Mouse (Mus musculus) right cerebral cortex, postnatal 36 days (tissue): ENCODE data around the gene Fbxl17.

Source experiments
- DNase-seq, 2 experiments: peaks; one replicate each; pipeline ENCODE4 v3.0.0; 2022; ENCODE audit warnings: low spot score in 2 of 2, mixed read lengths in 1 of 2

The Fbxl17 gene

DNA sequence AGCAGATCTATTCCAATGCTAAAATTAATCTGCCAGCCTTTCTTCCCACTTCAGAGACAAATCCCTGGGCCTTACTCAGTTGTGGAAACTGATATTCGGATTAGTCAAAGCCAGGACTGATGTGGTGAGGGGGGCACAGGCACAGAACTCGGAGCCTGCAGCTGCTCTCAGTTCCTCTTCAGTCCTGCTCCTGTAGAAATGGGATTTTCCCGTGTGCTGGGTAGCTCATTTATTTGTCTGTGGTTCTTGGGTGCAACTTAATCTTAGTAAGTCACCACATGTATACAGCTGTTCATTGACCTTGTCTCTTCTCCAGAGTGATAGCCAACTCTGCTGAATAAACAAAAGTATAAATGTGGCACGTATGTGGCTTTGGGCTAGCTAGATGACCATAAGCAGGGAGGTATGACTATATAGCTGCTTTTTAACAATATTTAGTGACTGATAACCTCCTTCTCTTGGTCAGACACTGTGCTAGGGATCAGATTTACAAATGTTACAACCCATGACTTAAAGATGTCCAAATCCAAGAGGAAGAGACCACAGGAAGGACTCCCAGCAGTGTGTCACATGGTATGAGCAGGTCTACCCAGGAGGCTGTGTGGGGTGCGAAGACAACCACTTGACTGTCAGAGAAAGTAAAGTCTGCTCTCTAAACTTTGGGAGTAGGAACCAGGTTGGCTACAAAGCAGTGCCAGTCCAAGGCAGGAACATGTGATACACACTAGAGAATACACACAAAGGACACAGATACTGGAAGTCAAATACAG lies 331.6 kb downstream of the Fbxl17 start:
- no peak for DNase-seq

- DNase-seq, result no peak
These were observed 332.6 kb downstream of the Fbxl17 start for GRCm38 (mm10) chr17:63167248-63167647.

DNA sequence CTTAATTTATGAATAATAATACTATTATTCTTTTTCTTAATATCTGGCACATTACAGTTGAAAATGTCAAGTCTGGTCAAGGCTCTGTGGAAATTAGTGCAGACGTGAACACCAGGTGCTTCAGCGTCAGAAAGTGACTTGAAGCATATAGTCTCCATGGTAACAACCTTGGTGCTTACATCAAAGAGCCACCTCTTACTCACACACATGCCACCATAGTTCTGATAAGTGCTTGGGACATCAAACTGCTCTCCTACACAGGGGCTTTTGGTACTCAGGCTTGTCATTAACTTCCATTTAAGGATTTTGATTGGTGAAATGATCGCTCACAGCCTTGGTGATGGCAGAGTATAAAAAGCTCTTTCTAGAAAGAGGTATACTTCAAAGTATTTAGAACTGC lies 333.1 kb downstream of the Fbxl17 start:
- DNase-seq, result no peak

DNA sequence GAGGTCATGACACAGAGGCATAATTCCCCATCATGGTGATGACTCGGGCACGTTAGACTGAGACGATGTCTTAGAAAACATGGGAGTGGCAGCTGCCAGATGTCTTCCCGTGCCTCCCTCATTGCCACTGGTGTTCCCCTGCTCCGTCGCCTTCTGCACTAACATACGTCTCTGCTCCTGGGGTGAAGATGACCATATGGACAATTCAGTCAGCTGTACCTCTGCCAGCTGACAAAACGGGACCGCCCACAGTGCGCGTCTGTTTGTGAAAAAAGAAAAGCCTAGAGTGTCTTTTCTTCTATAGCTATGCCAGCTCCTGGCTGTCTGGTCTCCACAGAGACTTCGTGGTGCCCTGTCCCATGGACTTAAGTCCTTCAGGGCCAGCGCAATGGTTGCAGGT lies 334.0 kb downstream of the Fbxl17 start:
- no peak for DNase-seq

- DNase-seq, result no peak
These were observed 335.5 kb downstream of the Fbxl17 start for GRCm38 (mm10) chr17:63164289-63164688.

- no peak for DNase-seq
These were observed 337.9 kb downstream of the Fbxl17 start for GRCm38 (mm10) chr17:63161953-63162352.

GRCm38 (mm10) chr17:63159196-63159595 lies 340.6 kb downstream of the Fbxl17 start:
- no peak for DNase-seq

DNA sequence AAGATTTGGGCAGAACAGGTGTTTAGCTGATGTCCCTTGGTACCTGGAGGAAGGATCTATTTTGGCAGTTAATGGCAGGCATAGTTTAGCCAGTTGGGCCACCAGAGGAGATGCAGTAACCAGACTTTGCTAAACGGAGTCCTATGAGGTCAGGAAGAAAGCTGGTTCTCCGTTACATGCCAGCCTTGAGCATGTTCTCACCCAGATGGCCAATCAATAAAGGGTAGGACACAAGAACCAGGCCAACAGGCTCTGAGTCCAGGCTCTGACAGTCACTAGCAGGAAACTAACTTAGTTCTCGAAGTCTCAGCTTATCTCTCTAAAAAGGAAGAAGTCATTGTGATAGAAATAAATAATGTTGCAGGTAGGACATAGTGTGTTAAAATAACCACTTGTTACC lies 341.4 kb downstream of the Fbxl17 start:
- no peak for DNase-seq

DNA sequence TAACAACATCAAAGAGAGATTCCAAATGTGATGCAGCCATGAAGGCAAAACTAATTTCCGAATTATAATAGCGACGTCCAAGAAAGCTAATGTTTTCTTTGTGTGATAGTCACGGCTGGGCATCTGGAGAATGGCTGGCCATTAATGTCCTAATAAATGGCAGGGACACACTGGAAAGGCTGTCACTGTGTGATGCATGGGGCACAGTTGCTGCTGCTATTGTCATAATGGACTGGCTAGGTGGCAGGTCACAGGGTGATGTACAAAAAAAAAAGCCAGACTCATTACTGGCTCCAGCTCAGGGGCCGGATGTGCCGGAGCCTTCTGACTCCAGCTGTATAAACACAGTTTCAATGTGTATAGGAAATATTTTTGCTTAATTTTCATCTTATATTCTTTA lies 341.9 kb downstream of the Fbxl17 start:
- no peak for DNase-seq

DNA sequence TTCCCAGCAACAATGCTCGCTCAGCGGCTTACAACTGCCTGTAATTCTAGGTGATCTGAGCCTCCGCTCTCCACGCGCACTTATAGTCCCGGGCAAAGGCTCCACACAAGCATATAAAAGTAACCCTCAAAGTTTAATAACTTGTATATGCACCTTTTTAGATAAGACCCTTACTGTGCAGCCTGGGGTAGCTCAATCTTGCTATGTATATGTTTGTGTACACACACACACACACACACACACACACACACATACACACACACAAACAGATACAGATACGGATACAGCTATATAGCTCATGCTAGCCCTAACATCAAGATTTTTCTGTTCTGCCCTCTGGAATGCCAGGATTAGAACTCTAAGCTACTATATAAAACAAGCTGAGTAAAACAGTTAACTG lies 342.8 kb downstream of the Fbxl17 start:
- DNase-seq, result no peak

- DNase-seq, result no peak
These were observed 353.3 kb downstream of the Fbxl17 start for GRCm38 (mm10) chr17:63146514-63146913.

- DNase-seq, result no peak
These were observed 353.9 kb downstream of the Fbxl17 start for GRCm38 (mm10) chr17:63145751-63146491.

DNA sequence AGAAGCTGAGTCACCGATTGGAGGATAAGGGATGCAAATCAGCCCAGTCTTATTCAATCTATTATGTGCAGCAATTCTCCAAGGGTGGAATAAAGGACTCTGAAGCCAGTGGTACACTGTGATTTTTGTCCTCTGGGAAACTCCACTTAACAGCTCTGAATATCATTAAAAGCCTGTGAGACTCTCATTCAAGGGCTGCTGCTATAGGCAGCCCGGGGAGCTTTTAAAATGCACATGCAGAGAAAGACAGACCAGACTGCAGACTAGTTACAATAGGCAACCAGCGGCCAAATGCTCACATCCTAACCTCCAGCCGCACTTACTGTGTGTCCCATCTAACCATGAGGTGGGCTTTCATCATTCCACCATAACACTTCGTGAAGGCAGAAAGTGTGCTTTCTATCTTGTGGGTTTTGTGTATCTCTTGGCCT lies 354.5 kb downstream of the Fbxl17 start:
- no peak for DNase-seq

DNA sequence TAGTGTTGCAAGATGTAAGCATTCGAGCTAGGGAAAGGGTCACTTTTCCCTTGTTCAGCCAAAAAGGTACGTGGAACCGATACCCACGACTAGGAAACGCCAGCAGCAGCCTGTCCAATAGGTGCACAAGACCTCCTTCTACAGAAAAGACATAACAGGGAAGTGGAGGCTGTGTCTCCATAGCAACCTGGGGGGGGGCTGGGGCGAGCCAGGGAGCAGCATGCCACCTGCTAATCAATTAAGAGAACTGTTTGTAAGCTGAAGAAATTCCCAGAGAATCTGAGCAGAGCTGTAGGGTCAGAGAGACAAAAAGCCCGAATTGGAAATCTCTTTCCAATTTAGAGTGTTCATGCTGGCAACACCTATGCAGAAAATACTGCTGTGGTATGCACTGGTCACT lies 356.0 kb downstream of the Fbxl17 start:
- DNase-seq, result no peak

- DNase-seq, result no peak
These were observed 365.0 kb downstream of the Fbxl17 start for GRCm38 (mm10) chr17:63134805-63135204.

GRCm38 (mm10) chr17:63122427-63122826 lies 377.4 kb downstream of the Fbxl17 start:
- DNase-seq, result no peak

DNA sequence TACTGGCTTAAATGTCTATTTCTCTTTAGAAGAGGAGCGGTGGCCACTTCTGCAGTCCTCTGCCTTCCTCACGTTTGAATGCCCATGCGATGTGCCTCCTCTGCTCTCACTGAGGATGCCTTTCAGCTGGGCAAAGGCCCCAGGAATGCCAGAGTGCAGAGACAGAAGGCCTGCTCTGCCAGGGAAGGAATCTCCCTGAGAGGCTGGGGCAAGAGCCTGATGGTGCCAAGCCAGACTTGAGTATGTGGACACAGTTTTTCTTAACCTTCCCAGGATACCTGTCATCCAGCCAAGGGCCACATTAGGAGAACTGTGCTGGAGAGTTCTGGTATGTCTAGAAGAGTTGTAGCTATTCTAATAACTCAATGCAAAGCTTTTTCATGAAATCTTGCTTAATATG lies 380.1 kb downstream of the Fbxl17 start:
- DNase-seq, result no peak

- DNase-seq, result no peak
These were observed 380.7 kb downstream of the Fbxl17 start for GRCm38 (mm10) chr17:63119077-63119476.

DNA sequence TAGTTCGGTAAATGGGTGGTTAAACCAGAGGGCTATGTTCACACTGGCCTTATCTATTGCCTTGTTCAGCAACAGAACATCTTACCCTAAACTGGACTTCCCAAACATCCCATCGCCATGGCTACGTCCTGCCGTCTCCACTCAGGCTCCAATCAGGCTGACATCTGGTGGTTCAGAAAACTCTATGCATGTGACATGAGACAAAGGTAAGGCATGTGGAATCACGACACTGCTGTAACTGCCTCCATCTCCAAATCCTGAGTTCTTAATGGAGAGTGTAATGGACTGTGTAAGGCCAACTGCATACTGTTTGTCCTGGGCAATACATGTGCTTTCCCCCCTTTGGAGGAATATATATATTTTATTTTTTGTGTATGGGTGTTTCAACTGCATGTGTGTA lies 382.7 kb downstream of the Fbxl17 start:
- no peak for DNase-seq

GRCm38 (mm10) chr17:63114399-63115085 lies 385.3 kb downstream of the Fbxl17 start:
- no peak for DNase-seq

GRCm38 (mm10) chr17:63112826-63113225 lies 387.0 kb downstream of the Fbxl17 start:
- no peak for DNase-seq

DNA sequence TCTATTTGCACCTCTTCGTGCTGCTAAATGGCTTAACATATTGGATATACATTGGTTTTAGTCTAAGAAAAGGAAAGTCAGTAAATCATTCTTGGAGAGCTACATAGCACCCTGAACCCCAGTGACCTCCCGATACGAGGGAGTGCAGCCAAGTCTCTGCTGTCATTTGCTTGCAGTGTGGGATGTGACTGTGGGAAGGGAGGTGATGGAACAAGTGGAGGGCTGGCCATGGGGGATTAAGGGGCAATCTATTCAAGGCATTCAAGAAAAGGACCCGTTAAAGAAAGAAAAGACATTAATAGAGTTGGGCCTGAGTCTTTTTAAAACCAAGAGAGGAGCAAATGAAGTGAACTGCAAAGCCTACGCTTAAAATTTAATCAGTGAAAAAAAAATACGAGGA lies 388.8 kb downstream of the Fbxl17 start:
- no peak for DNase-seq
